Mouse (Mus musculus): ENCODE measurements around the gene 4931406C07Rik. TPM values are rescaled to one million over a fixed set of nuclear protein-coding genes. Genes with fewer than 3 reads are reported as not detected.
"Not testable (repeated sequence)": the region's sequence is repeated elsewhere in the genome, so short reads cannot be mapped to it uniquely, and the experiment has no call there.

Gene 4931406C07Rik
- total RNA-seq (2021): 10 to 100 TPM in 1 of 2 experiments, 1 to 10 TPM in 1; 9.3 to 12.5 TPM
- long read RNA-seq, experiment 1, partial matches to known transcripts: 0 of 1 reads
- long read RNA-seq, experiment 1, other reads (novel, unspliced or antisense): 1 of 1 reads
- long read RNA-seq, experiment 2, partial matches to known transcripts: 1 of 1 reads
- long read RNA-seq, experiment 2, other reads (novel, unspliced or antisense): 0 of 1 reads

GRCm38 (mm10) chr9:15306398-15307119 lies at the start of gene 4931406C07Rik:
4931406C07Rik (minus strand) TSS chr9:15306448.
- DNase-seq: no peak

GRCm38 (mm10) chr9:15349925-15350324 lies 43.7 kb upstream of the 4931406C07Rik start:
- DNase-seq: no peak

- no peak for DNase-seq
These were observed 31.5 kb upstream of the 4931406C07Rik start for GRCm38 (mm10) chr9:15337776-15338175.

- no peak for DNase-seq
These were observed 12.0 kb upstream of the 4931406C07Rik start for GRCm38 (mm10) chr9:15318170-15318742.

GRCm38 (mm10) chr9:15317223-15318169 lies 11.2 kb upstream of the 4931406C07Rik start:
- DNase-seq: no peak

- not testable (repeated sequence) for DNase-seq
These were observed 10.0 kb upstream of the 4931406C07Rik start for GRCm38 (mm10) chr9:15316296-15316695.

- DNase-seq: no peak
These were observed 8.4 kb upstream of the 4931406C07Rik start for GRCm38 (mm10) chr9:15314619-15315018.

- no peak for DNase-seq
These were observed 7.4 kb upstream of the 4931406C07Rik start for GRCm38 (mm10) chr9:15313633-15314032.

GRCm38 (mm10) chr9:15312054-15312735 lies 5.9 kb upstream of the 4931406C07Rik start:
- no peak for DNase-seq

GRCm38 (mm10) chr9:15310179-15310578 lies 3.9 kb upstream of the 4931406C07Rik start:
- no peak for DNase-seq

GRCm38 (mm10) chr9:15309425-15309824 lies 3.2 kb upstream of the 4931406C07Rik start:
- no peak for DNase-seq

GRCm38 (mm10) chr9:15308254-15308653 lies 2.0 kb upstream of the 4931406C07Rik start:
- DNase-seq: no peak

- no peak for DNase-seq
These were observed 1.0 kb upstream of the 4931406C07Rik start for GRCm38 (mm10) chr9:15307257-15307656.

- peak; percentile 98 for DNase-seq
These were observed 498 bp downstream of the 4931406C07Rik start, which contains the start of gene Taf1d for GRCm38 (mm10) chr9:15305503-15306397. Taf1d (plus strand) TSS chr9:15306214.

GRCm38 (mm10) chr9:15302881-15303280 lies 3.4 kb downstream of the 4931406C07Rik start:
- DNase-seq: no peak

- DNase-seq: not testable (repeated sequence)
These were observed 4.2 kb downstream of the 4931406C07Rik start for GRCm38 (mm10) chr9:15302006-15302405.

- peak; percentile 23 for DNase-seq
These were observed 4.8 kb downstream of the 4931406C07Rik start for GRCm38 (mm10) chr9:15301399-15301798.

- no peak for DNase-seq
These were observed 6.2 kb downstream of the 4931406C07Rik start for GRCm38 (mm10) chr9:15300056-15300455.

- no peak for DNase-seq
These were observed 7.8 kb downstream of the 4931406C07Rik start for GRCm38 (mm10) chr9:15298451-15298850.

- DNase-seq: no peak
These were observed 9.1 kb downstream of the 4931406C07Rik start for GRCm38 (mm10) chr9:15297112-15297511.

All from gastrocnemius, postnatal 10 days (tissue).